Mouse (Mus musculus): ENCODE measurements around the gene Wdr54.
A peak's percentile ranks its signal among the peaks of the same experiment; 100 is the strongest.

Wdr54 gene

GRCm38 (mm10) chr6:83107566-83108400 is 48.4 kb downstream of the Wdr54 start:
- DNase-seq (ENCODE audit: low read depth, low spot score): peak; percentile 91

- no peak for DNase-seq (ENCODE audit: low read depth, low spot score)
Measured at GRCm38 (mm10) chr6:83104158-83104557, 52.0 kb downstream of the Wdr54 start.

- no peak for DNase-seq (ENCODE audit: low read depth, low spot score)
Measured at GRCm38 (mm10) chr6:83103130-83103650, 53.0 kb downstream of the Wdr54 start.

- peak; percentile 78 for DNase-seq (ENCODE audit: low read depth, low spot score)
Measured at GRCm38 (mm10) chr6:83101688-83102556, 54.3 kb downstream of the Wdr54 start.

GRCm38 (mm10) chr6:83101316-83101687 is 54.9 kb downstream of the Wdr54 start, which contains the start of the genes Ccdc142 and Gm42688:
Gene Ccdc142, plus strand, starts transcription at chr6:83101601.
Gene Gm42688, plus strand, starts transcription at chr6:83101617.
- DNase-seq (ENCODE audit: low read depth, low spot score): peak; percentile 92
